Mouse (Mus musculus): ENCODE data around the gene Olfr638. TPM values are rescaled to one million over a fixed set of nuclear protein-coding genes. Genes with fewer than 3 reads are reported as not detected.

Gene Olfr638
- polyA plus RNA-seq, 1 experiment from 2014 or later = not detected

GRCm38 (mm10) chr7:104026978-104027377 lies 28.4 kb downstream of the Olfr638 start:
- DNase-seq = no peak
- H3K27me3 ChIP-seq (ENCODE audit: control insufficient read depth, insufficient read depth, low read length) = no peaks in the 10 kb centered on the region
- no peak overlapping the region for H3K9ac ChIP-seq (replicated peaks; ENCODE audit: low read length)
- no peak for ATAC-seq (ENCODE audit: low FRiP score, low TSS enrichment)
- no peak overlapping the region for H3K4me3 ChIP-seq (replicated peaks; ENCODE audit: low read depth, low read length)
- H3K4me1 ChIP-seq (ENCODE audit: control insufficient read depth, insufficient read depth, low read length) = no peaks in the 10 kb centered on the region
- no peak overlapping the region for H3K27ac ChIP-seq (replicated peaks; ENCODE audit: low read depth, low read length)
- H3K4me2 ChIP-seq (ENCODE audit: low read length) = no peak overlapping the region
- no peaks in the 10 kb centered on the region for H3K36me3 ChIP-seq (ENCODE audit: control insufficient read depth, insufficient read depth, low read length)
- no peaks in the 10 kb centered on the region for H3K9me3 ChIP-seq (ENCODE audit: control insufficient read depth, low read length)
- 83% methylated on average over 3 of the region's 3 CpGs for WGBS

GRCm38 (mm10) chr7:104035145-104035544 lies 36.6 kb downstream of the Olfr638 start, which contains the start of gene Olfr641:
Gene Olfr641, plus strand, starts transcription at chr7:104035445.
- Histone ChIP-seq H3K4me1 (ENCODE audit: control insufficient read depth, insufficient read depth, low read length) (no peaks in the 10 kb centered on the region), H3K36me3 (ENCODE audit: control insufficient read depth, insufficient read depth, low read length) (no peaks in the 10 kb centered on the region), H3K4me3 (replicated peaks; ENCODE audit: low read depth, low read length) (no peak within 1 kb of the TSS), H3K27ac (replicated peaks; ENCODE audit: low read depth, low read length) (no peak within 1 kb of the TSS), H3K4me2 (ENCODE audit: low read length) (no peak within 1 kb of the TSS), H3K9ac (replicated peaks; ENCODE audit: low read length) (no peak within 1 kb of the TSS), H3K27me3 (ENCODE audit: control insufficient read depth, insufficient read depth, low read length) (no peaks in the 10 kb centered on the region), H3K9me3 (ENCODE audit: control insufficient read depth, low read length) (no peaks in the 10 kb centered on the region)
- ATAC-seq (ENCODE audit: low FRiP score, low TSS enrichment) (no peak), DNase-seq (no peak)
- WGBS = 76% methylated on average over 1 of the region's 1 CpGs

- Histone ChIP-seq H3K36me3 (ENCODE audit: control insufficient read depth, insufficient read depth, low read length) (no peaks in the 10 kb centered on the region), H3K4me3 (replicated peaks; ENCODE audit: low read depth, low read length) (no peak overlapping the region), H3K27ac (replicated peaks; ENCODE audit: low read depth, low read length) (no peak overlapping the region), H3K4me1 (ENCODE audit: control insufficient read depth, insufficient read depth, low read length) (no peaks in the 10 kb centered on the region), H3K9ac (replicated peaks; ENCODE audit: low read length) (no peak overlapping the region), H3K27me3 (ENCODE audit: control insufficient read depth, insufficient read depth, low read length) (no peaks in the 10 kb centered on the region), H3K4me2 (ENCODE audit: low read length) (no peak overlapping the region), H3K9me3 (ENCODE audit: control insufficient read depth, low read length) (no peaks in the 10 kb centered on the region)
- 92% methylated on average over 4 of the region's 4 CpGs for WGBS
- DNase-seq (no peak), ATAC-seq (ENCODE audit: low FRiP score, low TSS enrichment) (no peak)
These were observed 52.2 kb downstream of the Olfr638 start for GRCm38 (mm10) chr7:104050745-104051144.

GRCm38 (mm10) chr7:104052566-104052965 lies 54.0 kb downstream of the Olfr638 start, which contains the start of gene Olfr642:
Gene Olfr642, minus strand, starts transcription at chr7:104052666.
- Histone ChIP-seq H3K4me2 (ENCODE audit: low read length) (no peak within 1 kb of the TSS), H3K9me3 (ENCODE audit: control insufficient read depth, low read length) (no peaks in the 10 kb centered on the region), H3K9ac (replicated peaks; ENCODE audit: low read length) (no peak within 1 kb of the TSS), H3K27ac (replicated peaks; ENCODE audit: low read depth, low read length) (no peak within 1 kb of the TSS), H3K4me1 (ENCODE audit: control insufficient read depth, insufficient read depth, low read length) (no peaks in the 10 kb centered on the region), H3K4me3 (replicated peaks; ENCODE audit: low read depth, low read length) (no peak within 1 kb of the TSS), H3K27me3 (ENCODE audit: control insufficient read depth, insufficient read depth, low read length) (no peaks in the 10 kb centered on the region), H3K36me3 (ENCODE audit: control insufficient read depth, insufficient read depth, low read length) (no peaks in the 10 kb centered on the region)
- no peak for ATAC-seq (ENCODE audit: low FRiP score, low TSS enrichment)
- DNase-seq = no peak
- WGBS = 82% methylated on average over 1 of the region's 1 CpGs

Other genes with a start within 250 kb of the Olfr638 start
- gene Olfr630, start 241.4 kb upstream of the Olfr638 start, polyA plus RNA-seq (2014; fragmentation: Nextera tagmentation; extraction: Ambion mirVana) = not detected in 2 replicates
- not detected in 2 replicates for gene Olfr69, start 227.2 kb upstream of the Olfr638 start, polyA plus RNA-seq (2014; fragmentation: Nextera tagmentation; extraction: Ambion mirVana)
- gene Olfr68, start 219.0 kb upstream of the Olfr638 start, polyA plus RNA-seq (2014; fragmentation: Nextera tagmentation; extraction: Ambion mirVana) = not detected in 2 replicates
- not detected in 2 replicates for gene Olfr67, start 206.9 kb upstream of the Olfr638 start, polyA plus RNA-seq (2014; fragmentation: Nextera tagmentation; extraction: Ambion mirVana)
- 856 and 1,369 TPM in 2 replicates for gene Hbb-bt, start 184.8 kb upstream of the Olfr638 start, polyA plus RNA-seq (2014; fragmentation: Nextera tagmentation; extraction: Ambion mirVana)
- 2,393 and 3,364 TPM in 2 replicates for gene Hbb-bs, start 170.7 kb upstream of the Olfr638 start, polyA plus RNA-seq (2014; fragmentation: Nextera tagmentation; extraction: Ambion mirVana)
- gene Hbb-bh2, start 158.2 kb upstream of the Olfr638 start, polyA plus RNA-seq (2014; fragmentation: Nextera tagmentation; extraction: Ambion mirVana) = not detected in 2 replicates
- 0.78 and 4.0 TPM in 2 replicates for gene Hbb-bh1, start 155.6 kb upstream of the Olfr638 start, polyA plus RNA-seq (2014; fragmentation: Nextera tagmentation; extraction: Ambion mirVana)
- gene Hbb-y, start 145.5 kb upstream of the Olfr638 start, polyA plus RNA-seq (2014; fragmentation: Nextera tagmentation; extraction: Ambion mirVana) = 175 and 602 TPM in 2 replicates
- gene Olfr66, start 112.5 kb upstream of the Olfr638 start, polyA plus RNA-seq (2014; fragmentation: Nextera tagmentation; extraction: Ambion mirVana) = not detected in 2 replicates
- not detected in 2 replicates for gene Olfr64, start 104.3 kb upstream of the Olfr638 start, polyA plus RNA-seq (2014; fragmentation: Nextera tagmentation; extraction: Ambion mirVana)
- gene Olfr65, start 95.3 kb upstream of the Olfr638 start, polyA plus RNA-seq (2014; fragmentation: Nextera tagmentation; extraction: Ambion mirVana) = not detected in 2 replicates
- not detected in 2 replicates for gene Olfr631, start 69.9 kb upstream of the Olfr638 start, polyA plus RNA-seq (2014; fragmentation: Nextera tagmentation; extraction: Ambion mirVana)
- not detected in 2 replicates for gene Olfr632, start 64.4 kb upstream of the Olfr638 start, polyA plus RNA-seq (2014; fragmentation: Nextera tagmentation; extraction: Ambion mirVana)
- not detected in 2 replicates for gene Olfr633, start 54.3 kb upstream of the Olfr638 start, polyA plus RNA-seq (2014; fragmentation: Nextera tagmentation; extraction: Ambion mirVana)
- gene Olfr635, start 27.6 kb upstream of the Olfr638 start, polyA plus RNA-seq (2014; fragmentation: Nextera tagmentation; extraction: Ambion mirVana) = not detected in 2 replicates
- gene Olfr639, start 18.6 kb downstream of the Olfr638 start, polyA plus RNA-seq (2014; fragmentation: Nextera tagmentation; extraction: Ambion mirVana) = not detected in 2 replicates
- not detected in 2 replicates for gene Olfr640, start 26.8 kb downstream of the Olfr638 start, polyA plus RNA-seq (2014; fragmentation: Nextera tagmentation; extraction: Ambion mirVana)
- gene Olfr641, start 36.7 kb downstream of the Olfr638 start, polyA plus RNA-seq (2014; fragmentation: Nextera tagmentation; extraction: Ambion mirVana) = not detected in 2 replicates
- not detected in 2 replicates for gene Olfr642, start 53.9 kb downstream of the Olfr638 start, polyA plus RNA-seq (2014; fragmentation: Nextera tagmentation; extraction: Ambion mirVana)
- gene 4930516K23Rik, start 62.7 kb downstream of the Olfr638 start, polyA plus RNA-seq (2014; fragmentation: Nextera tagmentation; extraction: Ambion mirVana) = not detected in 2 replicates
- not detected in 2 replicates for gene Olfr644, start 73.1 kb downstream of the Olfr638 start, polyA plus RNA-seq (2014; fragmentation: Nextera tagmentation; extraction: Ambion mirVana)
- gene Olfr645, start 86.7 kb downstream of the Olfr638 start, polyA plus RNA-seq (2014; fragmentation: Nextera tagmentation; extraction: Ambion mirVana) = not detected in 2 replicates
- gene Olfr646, start 106.1 kb downstream of the Olfr638 start, polyA plus RNA-seq (2014; fragmentation: Nextera tagmentation; extraction: Ambion mirVana) = not detected in 2 replicates
- gene Ubqln5, start 131.1 kb downstream of the Olfr638 start, polyA plus RNA-seq (2014; fragmentation: Nextera tagmentation; extraction: Ambion mirVana) = not detected in 2 replicates
- not detected in 2 replicates for gene Olfr643, start 138.7 kb downstream of the Olfr638 start, polyA plus RNA-seq (2014; fragmentation: Nextera tagmentation; extraction: Ambion mirVana)
- not detected in 2 replicates for gene Ubqln3, start 144.5 kb downstream of the Olfr638 start, polyA plus RNA-seq (2014; fragmentation: Nextera tagmentation; extraction: Ambion mirVana)
- not detected in 2 replicates for gene Ubqlnl, start 151.8 kb downstream of the Olfr638 start, polyA plus RNA-seq (2014; fragmentation: Nextera tagmentation; extraction: Ambion mirVana)
- not detected in 2 replicates for gene Olfm5, start 166.1 kb downstream of the Olfr638 start, polyA plus RNA-seq (2014; fragmentation: Nextera tagmentation; extraction: Ambion mirVana)
- gene Olfr648, start 184.6 kb downstream of the Olfr638 start, polyA plus RNA-seq (2014; fragmentation: Nextera tagmentation; extraction: Ambion mirVana) = 0.50 and 0.74 TPM in 2 replicates
- not detected in 2 replicates for gene Olfr649, start 197.2 kb downstream of the Olfr638 start, polyA plus RNA-seq (2014; fragmentation: Nextera tagmentation; extraction: Ambion mirVana)
- 0.19 and 0.59 TPM in 2 replicates for gene Trim6, start 220.0 kb downstream of the Olfr638 start, polyA plus RNA-seq (2014; fragmentation: Nextera tagmentation; extraction: Ambion mirVana)
- 0.38 and 1.4 TPM in 2 replicates for gene Trim34a, start 245.7 kb downstream of the Olfr638 start, polyA plus RNA-seq (2014; fragmentation: Nextera tagmentation; extraction: Ambion mirVana)